ENCODE assay signal across 8 mouse cellular contexts in the genomic region with DNA sequence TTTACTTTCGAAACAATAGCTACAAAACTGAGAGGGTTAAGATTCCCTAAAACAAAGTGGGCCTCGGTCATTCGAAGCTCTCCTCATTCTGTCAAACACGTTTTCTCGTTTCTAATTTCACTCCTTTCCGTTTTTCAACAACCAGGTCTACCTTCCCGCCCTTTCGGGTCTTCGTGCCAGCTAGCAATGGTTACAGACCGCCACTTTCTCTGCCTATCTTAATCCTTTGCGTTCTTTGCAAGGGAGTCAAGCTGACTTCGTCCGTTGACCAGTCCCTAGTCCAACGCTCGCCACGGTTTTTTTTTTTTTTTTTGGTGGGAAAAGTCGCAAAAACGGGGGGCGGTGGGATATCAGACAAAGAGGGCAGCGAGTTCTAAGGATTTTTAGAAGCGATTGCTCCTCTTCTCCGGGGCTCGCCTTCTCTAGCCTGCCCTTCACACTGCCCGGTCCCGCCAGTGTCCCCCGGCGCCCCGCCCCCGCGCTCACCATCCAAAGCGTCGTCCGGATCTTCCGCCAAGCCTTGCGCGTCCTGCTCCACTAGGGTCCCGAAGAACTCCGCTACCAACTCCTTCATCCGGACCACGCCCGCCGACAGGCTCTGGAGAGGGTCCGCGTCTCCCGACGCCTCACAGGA. TPM values are rescaled to one million over a fixed set of nuclear protein-coding genes. Genes with fewer than 3 reads are reported as not detected.
A peak's percentile ranks its signal among the peaks of the same experiment; 100 is the strongest.
DNase-seq lines count a peak whose midpoint lies in the region; ATAC-seq lines count a peak whose summit lies in the region.

No protein-coding gene starts in this region.

- H3K27me3 ChIP-seq in heart, embryonic 11.5 days (ENCODE audit: control insufficient read depth, insufficient read depth, low read length) = no peaks in the 10 kb centered on the region
- H3K27me3 ChIP-seq in liver, embryonic 13.5 days = no peaks in the 10 kb centered on the region
- no peaks in the 10 kb centered on the region for H3K27me3 ChIP-seq in stomach, embryonic 16.5 days (ENCODE audit: control insufficient read depth, insufficient read depth, low read length)

- H3K9ac ChIP-seq in heart, embryonic 11.5 days (ENCODE audit: low read depth, low read length) = peak overlapping the region; percentile 78
- peak overlapping the region; percentile 79 for H3K9ac ChIP-seq in liver, embryonic 13.5 days
- peak overlapping the region; percentile 81 for H3K9ac ChIP-seq in stomach, embryonic 16.5 days (ENCODE audit: low read length)

- under 1% methylated on average over 46 of the region's 46 CpGs for WGBS in heart, embryonic 11.5 days (ENCODE audit: insufficient replicate concordance)
- WGBS in liver, embryonic 13.5 days (ENCODE audit: insufficient replicate concordance) = 2% methylated on average over 46 of the region's 46 CpGs
- WGBS in stomach, embryonic 16.5 days = 1% methylated on average over 46 of the region's 46 CpGs

- no peaks in the 10 kb centered on the region for H3K36me3 ChIP-seq in heart, embryonic 11.5 days (ENCODE audit: control insufficient read depth, insufficient read depth, low read length)
- H3K36me3 ChIP-seq in liver, embryonic 13.5 days = peaks cover 13% of the 10 kb centered on the region
- peaks cover under 1% of the 10 kb centered on the region; the same call in 1 of the 2 replicates for H3K36me3 ChIP-seq in stomach, embryonic 16.5 days (ENCODE audit: control insufficient read depth, insufficient read depth, low read length)

- peak overlapping the region; percentile 73 for H3K4me3 ChIP-seq in heart, embryonic 11.5 days (ENCODE audit: low read depth, low read length)
- H3K4me3 ChIP-seq in liver, embryonic 13.5 days (replicated peaks) = peak overlapping the region; percentile 94
- H3K4me3 ChIP-seq in stomach, embryonic 16.5 days (replicated peaks; ENCODE audit: low read length) = peak overlapping the region; percentile 80

- H3K4me2 ChIP-seq in heart, embryonic 11.5 days = peak overlapping the region; percentile 79
- H3K4me2 ChIP-seq in liver, embryonic 13.5 days = peak overlapping the region; percentile 92
- H3K4me2 ChIP-seq in stomach, embryonic 16.5 days (ENCODE audit: low read depth, low read length) = peak overlapping the region; percentile 89

- H3K4me1 ChIP-seq in heart, embryonic 11.5 days (ENCODE audit: control insufficient read depth, insufficient read depth, low read length) = peaks cover 20% of the 10 kb centered on the region
- H3K4me1 ChIP-seq in liver, embryonic 13.5 days (replicated peaks) = peaks cover 40% of the 10 kb centered on the region
- H3K4me1 ChIP-seq in stomach, embryonic 16.5 days (ENCODE audit: control insufficient read depth, insufficient read depth, low read length) = peaks cover 17% of the 10 kb centered on the region

- ATAC-seq in heart, embryonic 11.5 days (replicated peaks; ENCODE audit: insufficient number of reproducible peaks, low FRiP score, low TSS enrichment) = peak; percentile 85
- peak; percentile 79 for ATAC-seq in liver, embryonic 13.5 days (ENCODE audit: low read depth)
- peak; percentile 88 for ATAC-seq in stomach, embryonic 16.5 days (ENCODE audit: insufficient read depth, low FRiP score)

- peak overlapping the region; percentile 91 for H3K27ac ChIP-seq in heart, embryonic 11.5 days (ENCODE audit: low read depth, low read length)
- H3K27ac ChIP-seq in liver, embryonic 13.5 days = peak overlapping the region; percentile 84
- peak overlapping the region; percentile 93 for H3K27ac ChIP-seq in stomach, embryonic 16.5 days (ENCODE audit: low read length)

- intact Hi-C loops in heart, postnatal 36 days (cut with DNase I) = loop anchor here (1.0 kb wide), 1 partner anchor 14 kb away; a partner anchor contains a TSS

- no peak for DNase-seq in heart, postnatal 36 days
- DNase-seq in T-cell, adult 2 months (ENCODE audit: low spot score) = peak; percentile 8
- DNase-seq in forelimb bud, embryonic 11.5 days (ENCODE audit: low read depth, low spot score) = peak; percentile 16
- DNase-seq in liver, embryonic 13.5 days = no peak
- no peak for DNase-seq in spleen, postnatal 14 days (ENCODE audit: low spot score in 2 of 2)
- DNase-seq in left cerebral cortex, adult 18-20 months (ENCODE audit: low spot score in 2 of 2) = no peak

- no peaks in the 10 kb centered on the region for H3K9me3 ChIP-seq in heart, embryonic 11.5 days (replicated peaks; ENCODE audit: control insufficient read depth, low read length)
- H3K9me3 ChIP-seq in liver, embryonic 13.5 days (replicated peaks) = no peaks in the 10 kb centered on the region
- H3K9me3 ChIP-seq in stomach, embryonic 16.5 days (replicated peaks; ENCODE audit: control insufficient read depth, low read length) = no peaks in the 10 kb centered on the region

RNA-seq across cellular contexts. Expression of a gene that starts 0.4 kb away (rescaled TPM):
- polyA plus RNA-seq in heart, embryonic 11.5 days (2014; fragmentation: Nextera tagmentation; extraction: Ambion mirVana) = not detected in 2 replicates
- total RNA-seq in heart, postnatal 36 days (2021) = not detected
- polyA plus RNA-seq in liver, embryonic 13.5 days (2015; fragmentation: Nextera tagmentation; extraction: Ambion mirVana) = not detected in 2 replicates
- not detected in 2 replicates for polyA plus RNA-seq in stomach, embryonic 16.5 days (2015; fragmentation: Nextera tagmentation; extraction: Ambion mirVana)
- not detected for total RNA-seq in left cerebral cortex, adult 18-20 months (2021)

RNA-seq across cellular contexts. Expression of a gene that starts 0.4 kb away (rescaled TPM):
- polyA plus RNA-seq in heart, embryonic 11.5 days (2014; fragmentation: Nextera tagmentation; extraction: Ambion mirVana) = 25.2 and 26.4 TPM in 2 replicates
- 1 to 10 TPM; 9.3 to 9.4 TPM for total RNA-seq in heart, postnatal 36 days (2021)
- 16.6 and 20.1 TPM in 2 replicates for polyA plus RNA-seq in liver, embryonic 13.5 days (2015; fragmentation: Nextera tagmentation; extraction: Ambion mirVana)
- 22.3 and 25.1 TPM in 2 replicates for polyA plus RNA-seq in stomach, embryonic 16.5 days (2015; fragmentation: Nextera tagmentation; extraction: Ambion mirVana)
- total RNA-seq in left cerebral cortex, adult 18-20 months (2021) = 10 to 100 TPM; 13.8 to 21.4 TPM

RNA-seq across cellular contexts. Expression of a gene that starts 0.6 kb away (rescaled TPM):
- 35.8 and 41.8 TPM in 2 replicates for polyA plus RNA-seq in heart, embryonic 11.5 days (2014; fragmentation: Nextera tagmentation; extraction: Ambion mirVana)
- total RNA-seq in heart, postnatal 36 days (2021) = 10 to 100 TPM; 25.3 to 27.6 TPM
- 24.7 and 29.0 TPM in 2 replicates for polyA plus RNA-seq in liver, embryonic 13.5 days (2015; fragmentation: Nextera tagmentation; extraction: Ambion mirVana)
- 34.7 and 36.3 TPM in 2 replicates for polyA plus RNA-seq in stomach, embryonic 16.5 days (2015; fragmentation: Nextera tagmentation; extraction: Ambion mirVana)
- total RNA-seq in left cerebral cortex, adult 18-20 months (2021) = 10 to 100 TPM; 32.5 to 32.6 TPM

RNA-seq across cellular contexts. Expression of a gene that starts 1.3 kb away (rescaled TPM):
- polyA plus RNA-seq in heart, embryonic 11.5 days (2014; fragmentation: Nextera tagmentation; extraction: Ambion mirVana) = 19.3 and 20.5 TPM in 2 replicates
- 1 to 10 TPM; 4.3 to 4.6 TPM for total RNA-seq in heart, postnatal 36 days (2021)
- 11.0 and 11.3 TPM in 2 replicates for polyA plus RNA-seq in liver, embryonic 13.5 days (2015; fragmentation: Nextera tagmentation; extraction: Ambion mirVana)
- 19.6 and 20.6 TPM in 2 replicates for polyA plus RNA-seq in stomach, embryonic 16.5 days (2015; fragmentation: Nextera tagmentation; extraction: Ambion mirVana)
- total RNA-seq in left cerebral cortex, adult 18-20 months (2021) = 10 to 100 TPM; 16.5 to 19.1 TPM

RNA-seq across cellular contexts. Expression of a gene that starts 13.6 kb away (rescaled TPM):
- 7.4 and 7.9 TPM in 2 replicates for polyA plus RNA-seq in heart, embryonic 11.5 days (2014; fragmentation: Nextera tagmentation; extraction: Ambion mirVana)
- 1 to 10 TPM; 3.7 to 3.9 TPM for total RNA-seq in heart, postnatal 36 days (2021)
- polyA plus RNA-seq in liver, embryonic 13.5 days (2015; fragmentation: Nextera tagmentation; extraction: Ambion mirVana) = 8.8 and 9.2 TPM in 2 replicates
- 8.4 and 9.6 TPM in 2 replicates for polyA plus RNA-seq in stomach, embryonic 16.5 days (2015; fragmentation: Nextera tagmentation; extraction: Ambion mirVana)
- total RNA-seq in left cerebral cortex, adult 18-20 months (2021) = 1 to 10 TPM; 5.1 to 5.7 TPM

Comparison
In these comparisons a context has a peak if more than half of its experiments do, and no peak if none do; other contexts are left out.
1. DNase-seq: peak in T-cell, adult 2 months (single experiment) and forelimb bud, embryonic 11.5 days (single experiment); none in heart, postnatal 36 days (0 of 2), liver, embryonic 13.5 days (single experiment), spleen, postnatal 14 days (0 of 2) and left cerebral cortex, adult 18-20 months (0 of 2).
2. Peak in every context shown above with its lines, with median percentiles within 50 percentile points of each other: ATAC-seq, H3K27ac ChIP-seq, H3K4me2 ChIP-seq, H3K4me3 ChIP-seq and H3K9ac ChIP-seq.